Mouse (Mus musculus) kidney, postnatal 0 days (tissue): ENCODE results near the gene Hoxc10. TPM values are rescaled to one million over a fixed set of nuclear protein-coding genes. Genes with fewer than 3 reads are reported as not detected.

Source experiments
- ATAC-seq: fragments of 200-750 bp; cut with Nextera tagmentation; replicated peaks from 2 replicates; pipeline ENCODE4 v1.8.0; 2017; ENCODE audit warnings: low read depth, moderate number of reproducible peaks, moderate TSS enrichment, moderate library complexity; ENCODE audit not compliant: low FRiP score
- DNase-seq: peaks from one replicate; pipeline ENCODE4 v3.0.0-alpha.2; 2016; ENCODE audit warnings: low spot score
- H3K27ac ChIP-seq: fragments of 300-500 bp; sonication (generic); 2 replicates; pipeline ENCODE4 v1.5.1; 2014; ENCODE audit warnings: mild to moderate bottlenecking
- H3K27me3 ChIP-seq: fragments of 300-500 bp; sonication (generic); 2 replicates; pipeline ENCODE4 v1.6.1; 2014; ENCODE audit warnings: low read length, mixed read lengths; ENCODE audit not compliant: insufficient read depth
- H3K36me3 ChIP-seq: fragments of 300-500 bp; sonication (generic); 2 replicates; pipeline ENCODE4 v1.6.1; 2014; ENCODE audit warnings: low read length, mixed read lengths; ENCODE audit not compliant: insufficient read depth
- H3K4me1 ChIP-seq: fragments of 300-500 bp; sonication (generic); replicated peaks from 2 replicates; pipeline ENCODE4 v1.6.1; 2014; ENCODE audit warnings: antibody characterized with exemption, low read length, mixed read lengths; ENCODE audit not compliant: insufficient read depth
- H3K4me2 ChIP-seq: fragments of 300-500 bp; sonication (generic); 2 replicates; pipeline ENCODE4 v1.6.1; 2014; ENCODE audit warnings: mild to moderate bottlenecking, low read length, moderate library complexity, mixed read lengths
- H3K4me3 ChIP-seq: fragments of 300-500 bp; sonication (generic); replicated peaks from 2 replicates; pipeline ENCODE4 v1.5.1; 2014; ENCODE audit warnings: low read depth, low read length
- H3K9ac ChIP-seq: fragments of 300-500 bp; sonication (generic); 2 replicates; pipeline ENCODE4 v1.6.1; 2014; ENCODE audit warnings: low read depth, low read length
- H3K9me3 ChIP-seq: fragments of 300-500 bp; sonication (generic); replicated peaks from 2 replicates; pipeline ENCODE4 v1.6.1; 2016; ENCODE audit warnings: low read length, inconsistent platforms, mixed read lengths
- CTCF ChIP-seq: IDR thresholded peaks from 2 replicates; pipeline ENCODE4 v1.5.1; 2016; ENCODE audit warnings: antibody characterized with exemption, low read depth, mild to moderate bottlenecking, moderate library complexity
- WGBS: fragments of 180-500 bp; shearing (Covaris S2); extraction: QIAGEN DNeasy Blood & Tissue Kit; methylation state at CpG from one replicate; pipeline ENCODE4 v1.1.7; 2014; 5-methylcytosine and 5-hydroxymethylcytosine counted together
- polyA plus RNA-seq: library from polyadenylated mRNA; unstranded; fragments of >200 nt; fragmentation: Nextera tagmentation; extraction: Ambion mirVana; gene quantifications from 2 replicates; pipeline ENCODE4 v1.2.1, GENCODE M21; 2015

Hoxc10 gene
- polyA plus RNA-seq, 1 experiment from 2014 or later: 30.6 TPM

DNA sequence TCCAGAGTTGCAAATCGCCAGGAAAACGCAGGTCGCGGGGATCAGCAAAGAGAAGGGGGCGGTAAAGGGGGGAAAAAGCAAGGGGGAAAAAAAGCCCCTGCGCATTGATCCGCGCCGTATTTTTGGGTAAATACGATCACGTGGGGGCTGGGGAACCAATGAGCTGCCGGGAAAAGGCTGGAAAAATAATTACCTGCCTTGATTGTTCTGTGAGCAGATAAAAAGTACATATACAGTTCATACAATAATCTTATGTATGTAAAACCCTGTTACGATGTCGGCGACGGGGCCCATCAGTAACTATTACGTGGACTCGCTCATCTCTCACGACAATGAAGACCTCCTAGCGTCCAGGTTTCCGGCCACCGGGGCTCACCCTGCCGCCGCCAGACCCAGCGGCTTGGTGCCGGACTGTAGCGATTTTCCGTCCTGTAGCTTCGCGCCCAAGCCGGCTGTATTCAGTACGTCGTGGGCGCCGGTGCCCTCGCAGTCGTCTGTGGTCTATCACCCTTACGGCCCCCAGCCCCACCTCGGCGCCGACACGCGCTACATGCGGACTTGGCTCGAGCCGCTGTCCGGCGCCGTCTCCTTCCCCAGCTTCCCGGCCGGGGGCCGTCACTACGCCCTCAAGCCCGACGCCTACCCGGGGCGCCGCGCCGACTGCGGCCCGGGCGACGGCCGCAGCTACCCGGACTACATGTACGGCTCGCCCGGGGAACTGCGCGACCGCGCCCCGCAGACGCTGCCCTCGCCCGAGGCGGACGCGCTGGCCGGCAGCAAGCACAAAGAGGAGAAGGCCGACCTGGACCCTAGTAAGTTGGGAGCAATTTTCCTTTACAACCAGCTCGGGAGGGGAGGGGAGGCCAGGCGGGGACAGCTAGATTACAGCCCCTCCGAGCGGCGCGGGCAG lies 15.0 kb downstream of the Hoxc10 start:
- peak overlapping the region; percentile 97 for H3K9ac ChIP-seq
- H3K4me3 ChIP-seq: peak overlapping the region; percentile 77
- peak overlapping the region; percentile 90 for H3K4me2 ChIP-seq
- no peaks in the 10 kb centered on the region for H3K27me3 ChIP-seq
- peak overlapping the region; percentile 96 for H3K27ac ChIP-seq
- no peak for TF ChIP-seq CTCF
- H3K36me3 ChIP-seq: no peaks in the 10 kb centered on the region
- H3K4me1 ChIP-seq: peaks cover 20% of the 10 kb centered on the region
- ATAC-seq (0 out of 2 replicates have a peak, but pooled peaks have one; percentile 9), DNase-seq (peak; percentile 92)
- WGBS: under 1% methylated on average over 88 of the region's 88 CpGs
- no peaks in the 10 kb centered on the region for H3K9me3 ChIP-seq

- TF ChIP-seq CTCF: no peak
- H3K27me3 ChIP-seq: no peaks in the 10 kb centered on the region
- peak overlapping the region; percentile 97; the same call in 1 of the 2 replicates for H3K9ac ChIP-seq
- DNase-seq (no peak), ATAC-seq (no peak)
- no peaks in the 10 kb centered on the region for H3K36me3 ChIP-seq
- H3K4me1 ChIP-seq: peaks cover 12% of the 10 kb centered on the region
- H3K4me3 ChIP-seq: peak overlapping the region; percentile 77
- peak overlapping the region; percentile 67 for H3K27ac ChIP-seq
- WGBS: 14% methylated on average over 12 of the region's 12 CpGs
- no peaks in the 10 kb centered on the region for H3K9me3 ChIP-seq
- H3K4me2 ChIP-seq: peak overlapping the region; percentile 90
These were observed 17.1 kb downstream of the Hoxc10 start for GRCm38 (mm10) chr15:102983716-102984115.

GRCm38 (mm10) chr15:102984521-102984920 lies 17.9 kb downstream of the Hoxc10 start:
- Histone ChIP-seq H3K27ac (no peak overlapping the region), H3K4me1 (peaks cover 6% of the 10 kb centered on the region; the same call in 1 of the 2 replicates), H3K9me3 (no peaks in the 10 kb centered on the region), H3K9ac (peak overlapping the region; percentile 40; the same call in 1 of the 2 replicates), H3K36me3 (no peaks in the 10 kb centered on the region), H3K4me2 (peak overlapping the region; percentile 90), H3K27me3 (no peaks in the 10 kb centered on the region), H3K4me3 (no peak overlapping the region)
- ATAC-seq (no peak), DNase-seq (no peak)
- TF ChIP-seq CTCF: no peak
- WGBS: 26% methylated on average over 10 of the region's 10 CpGs

GRCm38 (mm10) chr15:102984925-102985324 lies 18.3 kb downstream of the Hoxc10 start:
- Histone ChIP-seq H3K27me3 (no peaks in the 10 kb centered on the region), H3K4me2 (peak overlapping the region; percentile 90), H3K4me3 (no peak overlapping the region), H3K36me3 (no peaks in the 10 kb centered on the region), H3K27ac (no peak overlapping the region), H3K4me1 (peaks cover 6% of the 10 kb centered on the region; the same call in 1 of the 2 replicates), H3K9ac (peak overlapping the region; percentile 40; the same call in 1 of the 2 replicates), H3K9me3 (no peaks in the 10 kb centered on the region)
- WGBS: 21% methylated on average over 3 of the region's 3 CpGs
- DNase-seq (peak; percentile 74), ATAC-seq (no peak)
- TF ChIP-seq CTCF: no peak

DNA sequence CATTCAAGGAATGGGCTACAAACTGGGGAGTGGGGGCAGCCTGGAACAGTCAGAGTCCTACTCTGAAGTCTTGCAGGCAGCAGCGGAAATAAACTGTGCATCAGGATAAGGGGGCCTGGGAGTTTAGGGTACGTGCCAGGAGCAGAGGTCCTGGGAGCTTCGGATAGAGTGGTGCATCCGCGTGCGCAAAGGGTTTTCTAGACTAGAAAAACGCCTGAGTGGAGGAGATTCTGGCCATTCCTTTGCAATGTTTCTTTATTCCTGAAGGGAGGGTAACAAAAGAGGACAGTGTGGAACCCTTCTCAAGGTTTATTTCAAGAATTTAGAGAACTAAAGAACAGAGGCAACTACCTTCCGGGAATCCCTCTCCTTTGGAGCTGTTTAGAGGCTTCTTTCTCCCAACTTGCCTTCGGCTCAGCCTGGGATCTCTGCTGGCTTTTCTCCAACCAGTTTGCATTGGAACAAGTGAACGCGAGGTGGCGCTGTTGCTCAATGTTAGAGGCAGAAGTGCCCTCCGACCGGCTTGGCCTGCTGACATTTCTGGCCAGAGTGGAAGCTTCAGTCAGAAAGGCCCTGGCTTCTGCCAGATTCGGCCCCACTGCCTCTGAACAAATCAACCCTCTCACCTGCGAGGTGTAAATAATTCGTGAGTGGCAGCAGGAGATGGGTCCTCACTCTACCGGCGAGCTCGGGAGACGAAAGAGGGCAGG lies 20.7 kb downstream of the Hoxc10 start:
- no peak overlapping the region for H3K4me2 ChIP-seq
- H3K9me3 ChIP-seq: no peaks in the 10 kb centered on the region
- H3K4me3 ChIP-seq: no peak overlapping the region
- peak; percentile 97 for DNase-seq
- H3K27me3 ChIP-seq: no peaks in the 10 kb centered on the region
- peak overlapping the region; percentile 1; the same call in 1 of the 2 replicates for H3K27ac ChIP-seq
- no peaks in the 10 kb centered on the region for H3K36me3 ChIP-seq
- H3K4me1 ChIP-seq: peaks cover 10% of the 10 kb centered on the region; the same call in 1 of the 2 replicates
- TF ChIP-seq CTCF: peak; percentile 96
- 0 out of 2 replicates have a peak, but pooled peaks have one; percentile 33 for ATAC-seq
- 0 out of 2 replicates have a peak overlapping the region, but pooled peaks have one; percentile 6 for H3K9ac ChIP-seq
- 10% methylated on average over 21 of the region's 21 CpGs for WGBS

DNA sequence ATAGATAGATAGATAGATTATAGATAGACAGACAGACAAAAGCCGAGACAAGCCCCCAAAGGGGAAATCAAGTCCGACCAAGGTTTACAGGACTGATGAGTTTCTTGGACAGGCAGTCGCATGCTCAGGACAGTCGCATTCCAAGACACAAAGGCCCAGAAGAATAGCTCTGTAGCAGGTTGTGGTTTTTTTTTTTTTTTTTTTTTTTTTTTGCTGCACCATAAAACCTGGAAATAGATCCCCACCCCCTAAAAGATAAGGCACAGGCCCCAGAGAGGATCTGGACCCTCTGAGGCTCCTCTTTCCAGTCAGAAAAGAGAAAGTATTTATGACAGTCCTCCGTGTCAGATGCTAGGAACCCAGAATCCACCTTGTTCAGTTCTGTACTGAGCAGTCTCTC lies 21.5 kb downstream of the Hoxc10 start:
- Histone ChIP-seq H3K4me1 (peaks cover 11% of the 10 kb centered on the region; the same call in 1 of the 2 replicates), H3K27me3 (no peaks in the 10 kb centered on the region), H3K9ac (no peak overlapping the region), H3K27ac (no peak overlapping the region), H3K4me3 (no peak overlapping the region), H3K4me2 (no peak overlapping the region), H3K9me3 (no peaks in the 10 kb centered on the region), H3K36me3 (no peaks in the 10 kb centered on the region)
- WGBS: 61% methylated on average over 5 of the region's 5 CpGs
- no peak for DNase-seq
- ATAC-seq: no peak
- no peak for TF ChIP-seq CTCF
